Mouse (Mus musculus) left cerebral cortex, postnatal 25 days (tissue): ENCODE measurements around the gene Spcs2. TPM values are rescaled to one million over a fixed set of nuclear protein-coding genes. Genes with fewer than 3 reads are reported as not detected.
"Not testable (repeated sequence)": the region's sequence is repeated elsewhere in the genome, so short reads cannot be mapped to it uniquely, and the experiment has no call there.

ENCODE experiments used
- DNase-seq, 2 experiments: peaks; one replicate each; pipeline ENCODE4 v3.0.0; 2022; ENCODE audit warnings: low spot score in 2 of 2, mixed read lengths in 1 of 2
- intact Hi-C: fragments of 180-260 bp; cut with DNase I; formaldehyde crosslinking; loops from one replicate; pipeline ENCODE4 v1.15.1; 2025
- total RNA-seq, 2 experiments: library from RNA; stranded (reverse); gene quantifications; 2 replicates each; pipeline ENCODE4 v1.2.3; 2021

Gene Spcs2
- total RNA-seq, 2 experiments from 2014 or later = 93.5 to 102 TPM

GRCm38 (mm10) chr7:99828083-99828570, 35.1 kb downstream of the Spcs2 start, which contains the start of gene Neu3:
Gene Neu3 (minus strand): TSS chr7:99828417.
- intact Hi-C loops = loop anchor here (5.0 kb wide), 1 partner anchor 49 kb away; no protein-coding TSS in a partner anchor
- peak; percentile 82 to 91 for DNase-seq

- intact Hi-C loops = loop anchor here (5.0 kb wide), 1 partner anchor 51 kb away; no protein-coding TSS in a partner anchor
- no peak for DNase-seq
These were observed 37.2 kb downstream of the Spcs2 start for GRCm38 (mm10) chr7:99826096-99826495.

DNA sequence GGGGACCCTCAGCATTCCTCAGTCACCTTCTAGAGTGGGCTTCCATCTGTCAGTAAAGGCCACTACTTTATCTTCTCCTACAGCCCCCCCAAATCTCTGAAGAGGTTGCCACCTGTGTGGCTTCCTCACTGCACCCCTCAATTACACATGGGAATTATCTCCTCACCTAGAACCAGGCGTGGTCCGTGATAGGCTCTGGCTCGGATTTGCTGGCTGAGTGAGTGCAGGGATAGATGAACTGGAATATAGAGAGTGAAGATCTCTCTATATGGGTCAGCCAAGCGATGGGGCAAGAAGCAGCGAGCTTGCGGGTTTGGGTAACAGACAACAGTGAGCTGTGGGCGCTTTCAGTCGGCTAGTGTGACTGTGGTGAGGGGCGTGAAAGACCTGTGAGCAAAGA, 37.8 kb downstream of the Spcs2 start:
- DNase-seq = no peak
- intact Hi-C loops = loop anchor here (5.0 kb wide), 1 partner anchor 52 kb away; no protein-coding TSS in a partner anchor

- intact Hi-C loops = loop anchor here (5.0 kb wide), 1 partner anchor 52 kb away; no protein-coding TSS in a partner anchor
- DNase-seq = no peak
These were observed 38.4 kb downstream of the Spcs2 start for GRCm38 (mm10) chr7:99824649-99825483.

DNA sequence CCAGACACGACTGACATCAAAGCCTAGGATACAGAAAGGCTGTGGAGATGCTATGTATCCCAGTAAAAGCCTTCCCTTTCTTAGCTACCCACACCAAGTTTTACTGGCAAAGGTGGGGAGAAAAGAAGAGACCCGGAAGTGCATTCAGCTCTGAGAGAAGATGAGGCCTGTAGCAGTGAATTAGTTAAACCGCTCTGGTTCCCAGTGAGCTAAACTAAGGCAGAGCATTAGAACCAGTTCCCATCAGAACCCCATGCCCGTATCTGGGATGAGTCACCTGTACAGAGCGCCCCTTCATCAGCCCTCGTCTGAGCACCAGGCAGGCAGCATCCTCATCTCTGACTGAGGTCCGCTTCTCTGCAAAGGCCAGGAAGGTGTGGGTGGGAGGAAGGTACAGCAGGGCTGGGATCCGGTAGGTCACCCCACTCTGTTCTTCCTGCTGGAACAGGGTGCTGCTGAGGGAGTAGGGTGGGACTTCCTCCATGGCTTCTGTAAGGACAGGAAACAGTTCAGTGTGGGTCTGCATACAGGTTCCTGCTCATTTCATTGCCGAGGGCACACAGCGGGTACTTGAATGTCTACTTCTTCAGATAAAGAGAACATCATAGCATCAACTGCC, 40.1 kb downstream of the Spcs2 start:
- DNase-seq = no peak
- intact Hi-C loops = no loop called here

DNA sequence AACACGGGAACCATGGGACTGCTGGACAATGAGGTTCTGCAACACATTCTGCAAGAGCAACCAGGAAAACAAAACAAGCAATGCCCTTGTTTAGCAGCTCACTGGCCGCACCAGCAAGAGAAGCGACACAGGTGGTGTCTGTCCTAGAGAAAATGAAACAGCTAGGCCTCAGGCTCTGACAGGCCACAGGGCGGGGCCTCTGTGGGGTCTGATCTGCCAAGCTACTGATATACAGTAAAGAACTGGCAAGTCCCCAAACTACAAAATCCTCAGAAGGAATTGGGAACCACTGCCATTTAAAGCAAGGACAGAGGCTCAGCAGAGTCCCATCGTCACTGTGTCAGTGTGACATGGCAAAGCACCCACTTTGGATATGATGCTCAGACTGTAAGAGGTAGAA, 40.8 kb downstream of the Spcs2 start:
- DNase-seq = no peak
- intact Hi-C loops = no loop called here

- no peak for DNase-seq
- intact Hi-C loops = no loop called here
These were observed 41.3 kb downstream of the Spcs2 start for GRCm38 (mm10) chr7:99821953-99822352.

GRCm38 (mm10) chr7:99818181-99818725, 45.0 kb downstream of the Spcs2 start:
- intact Hi-C loops, DNase-seq: not testable (repeated sequence)

- intact Hi-C loops = loop anchor here (1.0 kb wide), 1 partner anchor 63 kb away; no protein-coding TSS in a partner anchor
- DNase-seq = no peak
These were observed 49.9 kb downstream of the Spcs2 start for GRCm38 (mm10) chr7:99813394-99813793.

DNA sequence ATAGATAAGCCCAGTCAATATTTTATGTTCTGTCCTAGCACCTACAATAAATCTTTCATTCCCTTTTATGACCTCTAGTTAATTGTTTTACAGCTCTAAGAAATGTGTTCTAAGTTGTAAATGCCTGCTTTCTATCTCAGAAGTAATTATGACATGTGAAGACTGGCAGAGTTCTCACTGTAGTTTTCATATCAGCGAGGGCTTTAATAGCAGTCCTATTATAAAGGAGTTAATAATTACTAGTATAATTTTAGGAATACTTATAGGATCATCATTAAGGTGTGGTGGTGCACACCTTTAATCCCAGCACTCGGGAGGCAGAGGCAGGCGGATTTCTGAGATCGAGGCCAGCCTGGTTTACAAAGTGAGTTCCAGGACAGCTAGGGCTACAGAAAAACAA, 51.6 kb downstream of the Spcs2 start:
- intact Hi-C loops = no loop called here
- DNase-seq = no peak

GRCm38 (mm10) chr7:99810814-99811213, 52.4 kb downstream of the Spcs2 start:
- no peak for DNase-seq
- intact Hi-C loops = no loop called here

- intact Hi-C loops, DNase-seq: not testable (repeated sequence)
These were observed 56.2 kb downstream of the Spcs2 start for GRCm38 (mm10) chr7:99807043-99807442.

DNA sequence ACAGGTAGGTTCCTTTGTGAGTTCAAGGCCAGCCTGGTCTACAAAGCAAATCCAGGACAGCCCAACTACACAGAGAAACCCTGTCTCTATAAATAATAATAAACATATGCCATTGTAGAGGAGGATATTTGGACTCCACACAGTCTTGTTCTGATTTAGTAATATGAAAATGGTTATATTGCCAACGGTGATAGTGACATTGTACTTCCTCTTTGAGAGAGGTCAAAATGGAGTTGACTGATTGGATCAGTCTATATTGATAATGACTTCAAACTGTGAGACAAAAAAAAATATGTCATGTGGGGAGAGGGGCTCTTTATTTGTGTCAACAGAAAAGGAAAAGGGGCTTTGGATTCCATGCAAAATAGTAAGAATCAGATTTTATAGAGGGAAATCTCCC, 57.9 kb downstream of the Spcs2 start:
- no peak for DNase-seq
- intact Hi-C loops = no loop called here

- intact Hi-C loops, DNase-seq: not testable (repeated sequence)
These were observed 59.2 kb downstream of the Spcs2 start for GRCm38 (mm10) chr7:99804033-99804432.

DNA sequence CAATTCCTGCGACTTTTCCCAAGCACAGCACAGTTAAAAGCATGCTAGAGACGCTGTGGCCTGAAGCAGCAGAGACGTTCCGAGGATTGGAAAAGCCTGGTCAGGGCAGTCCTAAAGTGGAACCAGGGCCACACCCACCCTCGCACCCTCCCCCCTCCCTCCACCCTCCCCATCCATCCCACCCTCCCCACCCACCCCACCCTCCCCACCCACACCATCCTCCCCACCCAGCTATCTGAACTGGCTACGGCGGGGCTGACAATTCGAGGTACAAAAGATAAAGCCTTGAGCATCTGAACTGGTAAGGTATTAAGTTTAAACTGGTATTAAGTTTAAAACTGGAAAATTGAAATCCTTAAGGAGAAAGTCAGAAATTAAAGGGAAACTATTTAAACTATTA, 59.7 kb downstream of the Spcs2 start:
- intact Hi-C loops = no loop called here
- no peak for DNase-seq

- intact Hi-C loops = loop anchor here (2.0 to 5.0 kb wide), 3 partner anchors 87 to 297 kb away; partner anchors contain the start of gene Slco2b1
These were observed 64.1 kb downstream of the Spcs2 start for GRCm38 (mm10) chr7:99799118-99799517.

DNA sequence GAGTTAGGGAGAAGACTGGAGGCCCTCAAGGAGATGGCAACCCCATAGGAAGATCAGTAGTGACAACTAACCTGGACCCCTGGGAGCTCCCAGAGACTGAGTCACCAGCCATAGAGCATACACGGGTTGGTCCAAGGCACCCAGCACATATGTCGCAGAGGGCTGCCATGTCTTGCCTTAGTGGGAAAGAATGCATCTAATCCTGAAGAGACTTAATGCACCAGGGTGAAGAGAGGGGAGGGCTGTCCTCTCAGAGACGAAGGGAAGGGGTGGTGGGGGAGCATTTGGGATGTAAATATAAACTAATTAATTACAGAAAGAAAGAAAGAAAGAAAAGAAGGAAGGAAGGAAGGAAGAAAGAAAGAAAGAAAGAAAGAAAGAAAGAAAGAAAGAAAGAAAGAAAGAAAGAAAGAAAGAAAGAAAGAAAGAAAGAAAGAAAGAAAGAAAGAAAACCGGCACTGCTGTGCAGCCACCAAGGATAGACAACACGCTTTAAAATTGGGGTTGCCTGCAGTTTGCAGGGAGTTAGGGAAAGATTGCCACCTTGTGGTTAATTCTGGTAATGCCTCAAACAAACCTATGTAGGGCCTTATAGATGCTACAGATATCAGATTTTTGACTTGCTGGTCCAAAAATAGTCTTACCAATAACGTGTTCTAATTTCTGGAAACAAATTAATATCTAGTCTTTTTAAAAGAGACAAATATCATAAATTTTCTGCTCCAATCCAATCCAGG, 65.2 kb downstream of the Spcs2 start:
- intact Hi-C loops = loop anchor here (1.0 to 5.0 kb wide), 4 partner anchors 86 to 296 kb away; partner anchors contain the start of gene Slco2b1
- DNase-seq = peak; percentile 81 to 84

More at GRCm38 (mm10) chr7:99799118-99799517, 64.1 kb downstream of the Spcs2 start:
- DNase-seq = no peak

DNA sequence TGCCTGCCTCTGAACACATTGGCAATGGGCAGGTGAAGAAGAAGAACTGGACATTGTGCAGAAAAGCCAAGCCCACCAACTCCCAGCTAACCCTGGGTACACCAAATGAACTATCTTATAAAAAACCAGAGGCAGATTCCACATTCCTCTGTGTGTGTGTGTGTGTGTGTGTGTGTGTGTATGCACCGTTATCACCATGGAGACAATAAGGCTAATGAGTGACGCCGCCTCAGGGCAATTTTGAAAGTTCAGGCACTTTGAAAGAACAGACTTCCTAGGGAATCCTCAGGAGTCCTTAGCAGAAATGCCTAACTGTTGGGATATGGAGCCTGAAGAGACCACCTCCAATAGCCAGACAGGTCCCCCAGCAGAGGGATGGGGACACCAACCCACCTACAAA, 66.0 kb downstream of the Spcs2 start:
- no peak for DNase-seq
- intact Hi-C loops = loop anchor here (5.0 kb wide), 2 partner anchors 85 to 295 kb away; partner anchors contain the start of gene Slco2b1

- intact Hi-C loops = loop anchor here (5.0 kb wide), 2 partner anchors 84 to 294 kb away; partner anchors contain the start of gene Slco2b1
- peak in 1 of 2 experiments; percentile 3 for DNase-seq
These were observed 66.8 kb downstream of the Spcs2 start for GRCm38 (mm10) chr7:99796471-99796870.
